Mouse (Mus musculus): ENCODE data around the gene Wwox. TPM values are rescaled to one million over a fixed set of nuclear protein-coding genes. Genes with fewer than 3 reads are reported as not detected.

Gene Wwox
- polyA plus RNA-seq, 1 experiment, result 12.4 TPM

GRCm38 (mm10) chr8:114523061-114523460, 83.6 kb downstream of the Wwox start:
- H3K4me1 ChIP-seq (ENCODE audit: control insufficient read depth, insufficient read depth, low read length), result no peaks in the 10 kb centered on the region
- H3K27ac ChIP-seq (ENCODE audit: insufficient read depth, low read depth, low read length), result no peak overlapping the region
- TF ChIP-seq POLR2A (IDR thresholded peaks at IDR 0.05; ENCODE audit: borderline replicate concordance, low read depth, low read length) (no peak), CTCF (IDR thresholded peaks at IDR 0.05; ENCODE audit: low read depth, low read length) (no peak)
- H3K4me3 ChIP-seq (ENCODE audit: insufficient read depth, low read length), result no peak overlapping the region

GRCm38 (mm10) chr8:114526626-114527267, 87.3 kb downstream of the Wwox start:
- Histone ChIP-seq H3K27ac (ENCODE audit: insufficient read depth, low read depth, low read length) (no peak overlapping the region), H3K4me1 (ENCODE audit: control insufficient read depth, insufficient read depth, low read length) (no peaks in the 10 kb centered on the region), H3K4me3 (ENCODE audit: insufficient read depth, low read length) (no peak overlapping the region)
- TF ChIP-seq CTCF (IDR thresholded peaks at IDR 0.05; ENCODE audit: low read depth, low read length) (no peak), POLR2A (IDR thresholded peaks at IDR 0.05; ENCODE audit: borderline replicate concordance, low read depth, low read length) (no peak)

GRCm38 (mm10) chr8:114527648-114528221, 88.3 kb downstream of the Wwox start:
- H3K4me1 ChIP-seq (ENCODE audit: control insufficient read depth, insufficient read depth, low read length), result no peaks in the 10 kb centered on the region
- TF ChIP-seq CTCF (IDR thresholded peaks at IDR 0.05; ENCODE audit: low read depth, low read length), result no peak
- no peak for TF ChIP-seq POLR2A (IDR thresholded peaks at IDR 0.05; ENCODE audit: borderline replicate concordance, low read depth, low read length)
- no peak overlapping the region for H3K27ac ChIP-seq (ENCODE audit: insufficient read depth, low read depth, low read length)
- H3K4me3 ChIP-seq (ENCODE audit: insufficient read depth, low read length), result no peak overlapping the region

- no peak overlapping the region for H3K4me3 ChIP-seq (ENCODE audit: insufficient read depth, low read length)
- no peak for TF ChIP-seq POLR2A (IDR thresholded peaks at IDR 0.05; ENCODE audit: borderline replicate concordance, low read depth, low read length)
- TF ChIP-seq CTCF (IDR thresholded peaks at IDR 0.05; ENCODE audit: low read depth, low read length), result no peak
- no peaks in the 10 kb centered on the region for H3K4me1 ChIP-seq (ENCODE audit: control insufficient read depth, insufficient read depth, low read length)
- no peak overlapping the region for H3K27ac ChIP-seq (ENCODE audit: insufficient read depth, low read depth, low read length)
Observed at GRCm38 (mm10) chr8:114529581-114529980, 90.1 kb downstream of the Wwox start.

GRCm38 (mm10) chr8:114536201-114536600, 96.7 kb downstream of the Wwox start:
- Histone ChIP-seq H3K4me1 (ENCODE audit: control insufficient read depth, insufficient read depth, low read length) (no peaks in the 10 kb centered on the region), H3K27ac (ENCODE audit: insufficient read depth, low read depth, low read length) (no peak overlapping the region), H3K4me3 (ENCODE audit: insufficient read depth, low read length) (no peak overlapping the region)
- TF ChIP-seq CTCF (IDR thresholded peaks at IDR 0.05; ENCODE audit: low read depth, low read length) (no peak), POLR2A (IDR thresholded peaks at IDR 0.05; ENCODE audit: borderline replicate concordance, low read depth, low read length) (no peak)

- TF ChIP-seq CTCF (IDR thresholded peaks at IDR 0.05; ENCODE audit: low read depth, low read length), result peak; percentile 46
- TF ChIP-seq POLR2A (IDR thresholded peaks at IDR 0.05; ENCODE audit: borderline replicate concordance, low read depth, low read length), result no peak
- no peak overlapping the region for H3K27ac ChIP-seq (ENCODE audit: insufficient read depth, low read depth, low read length)
- no peak overlapping the region for H3K4me3 ChIP-seq (ENCODE audit: insufficient read depth, low read length)
- H3K4me1 ChIP-seq (ENCODE audit: control insufficient read depth, insufficient read depth, low read length), result no peaks in the 10 kb centered on the region
Observed at GRCm38 (mm10) chr8:114541132-114541531, 101.7 kb downstream of the Wwox start.

GRCm38 (mm10) chr8:114548360-114548759, 108.9 kb downstream of the Wwox start:
- TF ChIP-seq CTCF (IDR thresholded peaks at IDR 0.05; ENCODE audit: low read depth, low read length) (no peak), POLR2A (IDR thresholded peaks at IDR 0.05; ENCODE audit: borderline replicate concordance, low read depth, low read length) (no peak)

GRCm38 (mm10) chr8:114548837-114549236, 109.4 kb downstream of the Wwox start:
- H3K4me3 ChIP-seq (ENCODE audit: insufficient read depth, low read length), result no peak overlapping the region
- H3K27ac ChIP-seq (ENCODE audit: insufficient read depth, low read depth, low read length), result no peak overlapping the region
- H3K4me1 ChIP-seq (ENCODE audit: control insufficient read depth, insufficient read depth, low read length), result no peaks in the 10 kb centered on the region
- TF ChIP-seq POLR2A (IDR thresholded peaks at IDR 0.05; ENCODE audit: borderline replicate concordance, low read depth, low read length) (no peak), CTCF (IDR thresholded peaks at IDR 0.05; ENCODE audit: low read depth, low read length) (no peak)

More at GRCm38 (mm10) chr8:114548360-114548759, 108.9 kb downstream of the Wwox start:
- no peak overlapping the region for H3K4me3 ChIP-seq (ENCODE audit: insufficient read depth, low read length)
- H3K27ac ChIP-seq (ENCODE audit: insufficient read depth, low read depth, low read length), result no peak overlapping the region
- no peaks in the 10 kb centered on the region for H3K4me1 ChIP-seq (ENCODE audit: control insufficient read depth, insufficient read depth, low read length)

- H3K27ac ChIP-seq (ENCODE audit: insufficient read depth, low read depth, low read length), result no peak overlapping the region
- H3K4me1 ChIP-seq (ENCODE audit: control insufficient read depth, insufficient read depth, low read length), result no peaks in the 10 kb centered on the region
- no peak for TF ChIP-seq POLR2A (IDR thresholded peaks at IDR 0.05; ENCODE audit: borderline replicate concordance, low read depth, low read length)
- TF ChIP-seq CTCF (IDR thresholded peaks at IDR 0.05; ENCODE audit: low read depth, low read length), result no peak
- no peak overlapping the region for H3K4me3 ChIP-seq (ENCODE audit: insufficient read depth, low read length)
Observed at GRCm38 (mm10) chr8:114550029-114550428, 110.6 kb downstream of the Wwox start.

- H3K4me1 ChIP-seq (ENCODE audit: control insufficient read depth, insufficient read depth, low read length), result no peaks in the 10 kb centered on the region
- TF ChIP-seq POLR2A (IDR thresholded peaks at IDR 0.05; ENCODE audit: borderline replicate concordance, low read depth, low read length) (no peak), CTCF (IDR thresholded peaks at IDR 0.05; ENCODE audit: low read depth, low read length) (no peak)
- no peak overlapping the region for H3K4me3 ChIP-seq (ENCODE audit: insufficient read depth, low read length)
Observed at GRCm38 (mm10) chr8:114552606-114553005, 113.2 kb downstream of the Wwox start.

More at GRCm38 (mm10) chr8:114552606-114553005, 113.2 kb downstream of the Wwox start:
- H3K27ac ChIP-seq (ENCODE audit: insufficient read depth, low read depth, low read length), result no peak overlapping the region
